Mouse (Mus musculus): ENCODE results near the gene Olfr1293-ps.

Gene Olfr1293-ps

GRCm38 (mm10) chr2:111524903-111525302, at the start of gene Olfr1293-ps:
TSS of gene Olfr1293-ps (plus strand) at chr2:111525203.
- no peak for DNase-seq

- no peak for DNase-seq
Measured at GRCm38 (mm10) chr2:111480519-111480918, 44.5 kb upstream of the Olfr1293-ps start, which contains the start of gene Olfr1289. TSS of gene Olfr1289 (plus strand) at chr2:111480819.

DNA sequence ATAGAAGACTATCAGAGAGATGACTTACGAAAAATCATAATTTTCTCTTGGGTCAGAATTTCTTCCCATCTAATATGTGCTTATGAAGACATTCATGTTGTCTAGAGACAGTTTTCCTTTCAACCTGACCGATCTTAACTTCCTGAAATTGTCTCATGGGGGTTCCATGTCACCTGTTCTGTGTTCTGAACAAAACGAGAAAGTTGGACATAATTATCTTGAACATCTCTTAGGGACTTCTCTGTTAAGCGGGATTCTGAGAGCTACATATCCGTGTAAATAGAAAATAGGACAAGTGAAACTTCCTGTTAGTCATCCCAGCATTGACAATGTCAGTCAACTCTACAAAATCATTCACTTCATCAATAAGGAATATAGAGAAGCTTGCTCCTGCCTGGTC, 31.3 kb upstream of the Olfr1293-ps start, which contains the start of gene Olfr1290:
Gene Olfr1290 (minus strand): TSS at position 101 of the 400 bp plus-strand sequence.
- no peak for DNase-seq

GRCm38 (mm10) chr2:111496880-111497279, 28.1 kb upstream of the Olfr1293-ps start, which contains the start of gene Olfr1291-ps1:
TSS of gene Olfr1291-ps1 (plus strand) at chr2:111497180.
- DNase-seq = no peak

DNA sequence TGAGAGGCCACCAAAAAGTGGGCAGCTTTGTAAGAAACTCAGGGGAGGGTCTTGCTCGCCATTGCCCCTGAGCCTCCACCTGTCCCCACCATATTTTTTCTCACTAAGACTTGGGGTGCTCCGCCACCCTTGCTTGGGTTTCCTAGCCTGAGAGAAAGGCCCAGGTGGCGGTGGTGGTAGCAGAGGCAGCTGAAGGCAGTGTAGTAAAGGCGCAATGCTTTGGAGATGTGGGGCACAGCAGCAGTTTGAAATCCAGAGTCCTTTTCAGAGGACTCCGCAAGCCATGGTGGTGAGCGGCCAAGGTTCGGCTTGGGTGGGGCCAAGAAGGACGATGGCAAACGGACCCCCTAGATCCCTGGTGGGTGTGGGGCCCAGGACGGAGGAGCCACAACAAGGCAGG, 7.6 kb upstream of the Olfr1293-ps start:
- no peak for DNase-seq

DNA sequence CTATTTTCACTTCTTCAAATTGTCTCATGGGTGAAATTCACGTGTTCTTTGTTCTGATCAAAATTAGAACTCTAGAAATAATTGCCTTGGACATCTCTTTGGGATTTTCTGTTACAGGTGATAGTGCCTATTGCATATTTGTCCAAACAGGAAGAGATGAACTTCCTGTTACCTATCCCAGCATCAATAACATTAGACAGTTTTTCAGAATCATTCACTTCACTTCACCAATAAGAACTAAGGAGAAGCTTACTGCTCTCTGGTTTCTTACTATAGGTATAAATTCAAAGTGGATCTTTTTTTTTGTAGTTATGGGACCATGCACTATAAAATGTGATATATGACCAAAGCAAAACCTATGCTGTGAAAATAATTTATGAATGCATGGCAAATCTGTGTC, 15.2 kb downstream of the Olfr1293-ps start, which contains the start of gene Olfr1294:
Gene Olfr1294 (minus strand): TSS at position 101 of the 400 bp plus-strand sequence.
- no peak for DNase-seq

DNA sequence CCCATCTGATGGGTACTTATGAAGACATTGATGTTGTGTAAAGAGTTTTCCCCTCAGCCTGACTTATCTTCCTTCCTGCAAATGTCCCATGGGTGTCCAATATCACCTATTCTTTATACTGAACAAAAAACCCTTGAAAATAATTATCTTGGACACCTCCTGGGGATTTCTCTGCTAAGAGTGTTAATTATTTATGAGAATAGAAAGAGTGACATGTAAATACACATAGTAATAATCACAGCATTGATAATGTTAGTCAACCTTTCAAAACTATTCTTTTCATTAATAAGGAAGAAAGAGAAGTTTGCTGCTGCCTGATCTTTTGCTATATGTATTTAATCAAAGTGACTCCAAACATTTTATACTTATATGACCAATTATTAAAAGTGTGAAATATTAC, 44.6 kb downstream of the Olfr1293-ps start, which contains the start of gene Olfr1295:
Gene Olfr1295 (minus strand): TSS at position 101 of the 400 bp plus-strand sequence.
- DNase-seq = no peak
